Mouse (Mus musculus): ENCODE data around the gene Rin2.

GRCm38 (mm10) chr2:145838675-145839074 lies 163.7 kb downstream of the Rin2 start:
- no peak for TF ChIP-seq USF1 (IDR thresholded peaks at IDR 0.05; ENCODE audit: low read depth)
- TF ChIP-seq CTCF (IDR thresholded peaks at IDR 0.05; ENCODE audit: control insufficient read depth, insufficient read depth, insufficient read length), result no peak
